Mouse (Mus musculus) macrophage (primary cell): ENCODE data around the gene Ctrb1. TPM values are rescaled to one million over a fixed set of nuclear protein-coding genes. Genes with fewer than 3 reads are reported as not detected.

Experiments used
- H3K27ac ChIP-seq: fragments of 350-480 bp; formaldehyde crosslinking; 2 replicates; pipeline ENCODE4 v1.9.0; 2021
- H3K36me3 ChIP-seq: fragments of 350-480 bp; formaldehyde crosslinking; 2 replicates; pipeline ENCODE4 v1.9.0; 2021; ENCODE audit errors: inconsistent target
- H3K4me3 ChIP-seq: fragments of 350-480 bp; formaldehyde crosslinking; 2 replicates; pipeline ENCODE4 v1.9.0; 2021; ENCODE audit errors: inconsistent target
- H3K79me2 ChIP-seq: fragments of 350-480 bp; formaldehyde crosslinking; 2 replicates; pipeline ENCODE4 v1.9.0; 2021; ENCODE audit errors: inconsistent target
- WGBS: methylation state at CpG from one replicate; pipeline ENCODE4 v1.1.7; 2026; ENCODE audit warnings: inconsistent platforms; ENCODE audit not compliant: missing documents; 5-methylcytosine and 5-hydroxymethylcytosine counted together
- polyA plus RNA-seq: library from polyadenylated mRNA; stranded (reverse); fragments of 250-400 nt; gene quantifications from 3 replicates; pipeline ENCODE4 v1.2.4, GENCODE M21; 2018; ENCODE audit warnings: inconsistent platforms

The Ctrb1 gene
- polyA plus RNA-seq, 1 experiment from 2014 or later: not detected

DNA sequence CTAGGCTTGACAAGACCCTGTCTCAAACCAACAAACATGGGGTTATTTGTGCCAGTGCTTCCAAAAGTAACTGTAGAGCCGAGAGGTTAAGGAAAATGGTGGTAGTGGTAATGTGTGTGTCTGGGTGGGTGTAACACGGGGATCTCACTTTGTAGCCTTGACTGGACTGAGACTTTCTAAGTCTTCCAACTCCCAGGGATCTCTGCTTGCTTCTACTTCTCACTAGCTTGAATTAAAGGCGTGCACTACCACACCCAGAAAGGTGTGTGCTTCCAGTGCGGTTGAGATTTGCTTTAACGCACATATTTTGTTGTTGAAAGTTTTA is 47.9 kb downstream of the Ctrb1 start:
- Histone ChIP-seq H3K27ac (peak overlapping the region; percentile 77), H3K79me2 (peaks cover 32% of the 10 kb centered on the region; the same call in 1 of the 2 replicates), H3K4me3 (peak overlapping the region; percentile 45), H3K36me3 (no peaks in the 10 kb centered on the region)
- 0% methylated on average over 5 of the region's 5 CpGs for WGBS

- 2% methylated on average over 5 of the region's 5 CpGs for WGBS
- peak overlapping the region; percentile 77 for H3K27ac ChIP-seq
Measured at GRCm38 (mm10) chr8:111642496-111642895, 48.3 kb downstream of the Ctrb1 start.

GRCm38 (mm10) chr8:111641064-111641463 is 49.7 kb downstream of the Ctrb1 start:
- WGBS: 91% methylated on average over 2 of the region's 2 CpGs
- no peak overlapping the region for H3K27ac ChIP-seq
- no peaks in the 10 kb centered on the region for H3K36me3 ChIP-seq
- no peak overlapping the region for H3K4me3 ChIP-seq
- peaks cover 14% of the 10 kb centered on the region; the same call in 1 of the 2 replicates for H3K79me2 ChIP-seq

More at GRCm38 (mm10) chr8:111642496-111642895, 48.3 kb downstream of the Ctrb1 start:
- no peaks in the 10 kb centered on the region for H3K36me3 ChIP-seq
- peak overlapping the region; percentile 45 for H3K4me3 ChIP-seq
- peaks cover 28% of the 10 kb centered on the region; the same call in 1 of the 2 replicates for H3K79me2 ChIP-seq

- Histone ChIP-seq H3K27ac (no peak overlapping the region), H3K79me2 (no peaks in the 10 kb centered on the region), H3K36me3 (no peaks in the 10 kb centered on the region), H3K4me3 (no peak overlapping the region)
Measured at GRCm38 (mm10) chr8:111638086-111638485, 52.7 kb downstream of the Ctrb1 start.

Other genes with a start within 250 kb of the Ctrb1 start
- 4.6 to 5.8 TPM (median 5.3 TPM) in 3 replicates for gene Wdr59, start 168.9 kb downstream of the Ctrb1 start, polyA plus RNA-seq
- gene Znrf1, start 154.9 kb downstream of the Ctrb1 start, polyA plus RNA-seq: 22.5 to 63.8 TPM (median 46.7 TPM) in 3 replicates
- 0.40 to 1.2 TPM (median 0.82 TPM) in 3 replicates for gene Ldhd, start 60.6 kb downstream of the Ctrb1 start, polyA plus RNA-seq
- 6.6 to 13.8 TPM (median 6.9 TPM) in 3 replicates for gene Zfp1, start 47.6 kb downstream of the Ctrb1 start, polyA plus RNA-seq
- 0.06 to 0.35 TPM (median 0.07 TPM) in 3 replicates for gene Bcar1, start 52.8 kb upstream of the Ctrb1 start, polyA plus RNA-seq
- 61.2 to 192 TPM (median 103 TPM) in 3 replicates for gene Cfdp1, start 163.3 kb upstream of the Ctrb1 start, polyA plus RNA-seq
- gene Tmem170, start 185.7 kb upstream of the Ctrb1 start, polyA plus RNA-seq: 0.53 to 0.90 TPM (median 0.80 TPM) in 3 replicates
- not detected in 3 replicates for gene Chst5, start 219.4 kb upstream of the Ctrb1 start, polyA plus RNA-seq
- gene Tmem231, start 242.9 kb upstream of the Ctrb1 start, polyA plus RNA-seq: 0.35 to 0.98 TPM (median 0.72 TPM) in 3 replicates
- gene Gabarapl2, start 249.7 kb upstream of the Ctrb1 start, polyA plus RNA-seq: 61.3 to 79.8 TPM (median 77.3 TPM) in 3 replicates